Mouse (Mus musculus) embryonic fibroblast, embryonic 13.5 days (primary cell): Measurements from ENCODE around the gene Pon2. TPM values are rescaled to one million over a fixed set of nuclear protein-coding genes. Genes with fewer than 3 reads are reported as not detected.
"Not testable (repeated sequence)": the region's sequence is repeated elsewhere in the genome, so short reads cannot be mapped to it uniquely, and the experiment has no call there.

Source experiments
- H3K27ac ChIP-seq: 2 replicates; pipeline ENCODE4 v1.5.1; 2012; ENCODE audit warnings: low read length, control low read depth, inconsistent platforms; ENCODE audit not compliant: insufficient read depth
- H3K4me1 ChIP-seq: 2 replicates; pipeline ENCODE4 v1.6.1; 2011; ENCODE audit warnings: low read length; ENCODE audit not compliant: control insufficient read depth, insufficient read depth
- H3K4me3 ChIP-seq: 2 replicates; pipeline ENCODE4 v1.5.1; 2011; ENCODE audit warnings: mild to moderate bottlenecking, control low read depth, low read length; ENCODE audit not compliant: insufficient read depth
- CTCF ChIP-seq: IDR thresholded peaks from 2 replicates; pipeline ENCODE4 v1.5.1; 2011; ENCODE audit warnings: mild to moderate bottlenecking, control low read depth, low read length, moderate library complexity, borderline replicate concordance; ENCODE audit not compliant: insufficient read depth
- POLR2A ChIP-seq: IDR thresholded peaks from 2 replicates; pipeline ENCODE4 v1.6.1; 2011; ENCODE audit warnings: low read depth, mild to moderate bottlenecking, control low read depth, low read length, moderate library complexity
- polyA plus RNA-seq: library from polyadenylated mRNA; stranded (reverse); fragments of >200 nt; gene quantifications from 2 replicates; pipeline ENCODE4 v1.2.4, GENCODE M21; 2011; ENCODE audit warnings: low read depth; ENCODE audit not compliant: missing spikeins, insufficient read length

The Pon2 gene
- polyA plus RNA-seq, 1 experiment = 23.0 TPM

GRCm38 (mm10) chr6:5232022-5232421, 66.2 kb downstream of the Pon2 start:
- Histone ChIP-seq H3K27ac (no peak overlapping the region), H3K4me3 (no peak overlapping the region), H3K4me1 (no peaks in the 10 kb centered on the region)
- TF ChIP-seq POLR2A = no peak

- H3K4me1 ChIP-seq = no peaks in the 10 kb centered on the region
- H3K27ac ChIP-seq = no peak overlapping the region
- TF ChIP-seq POLR2A = no peak
- no peak for TF ChIP-seq CTCF
- no peak overlapping the region for H3K4me3 ChIP-seq
Observed at GRCm38 (mm10) chr6:5230261-5230660, 68.0 kb downstream of the Pon2 start.

GRCm38 (mm10) chr6:5223551-5223950, 74.7 kb downstream of the Pon2 start:
- H3K4me1 ChIP-seq, H3K27ac ChIP-seq, H3K4me3 ChIP-seq: not testable (repeated sequence)

- no peak for TF ChIP-seq CTCF
Observed at GRCm38 (mm10) chr6:5222080-5222479, 76.2 kb downstream of the Pon2 start.

GRCm38 (mm10) chr6:5218190-5218589, 80.1 kb downstream of the Pon2 start:
- no peak overlapping the region for H3K4me3 ChIP-seq
- TF ChIP-seq CTCF (no peak), POLR2A (no peak)
- H3K27ac ChIP-seq = no peak overlapping the region
- H3K4me1 ChIP-seq = no peaks in the 10 kb centered on the region

More at GRCm38 (mm10) chr6:5222080-5222479, 76.2 kb downstream of the Pon2 start:
- H3K27ac ChIP-seq = no peak overlapping the region
- no peaks in the 10 kb centered on the region for H3K4me1 ChIP-seq
- no peak overlapping the region for H3K4me3 ChIP-seq

Other genes starting within 250 kb of the Pon2 start
- not detected in 2 replicates for gene Pon1, start 104.5 kb downstream of the Pon2 start, polyA plus RNA-seq
- gene Pon3, start 42.2 kb downstream of the Pon2 start, polyA plus RNA-seq = 33.5 and 35.6 TPM in 2 replicates
- gene Asb4, start 84.9 kb upstream of the Pon2 start, polyA plus RNA-seq = 3.8 and 4.4 TPM in 2 replicates
- 8.5 and 10.0 TPM in 2 replicates for gene Pdk4, start 197.9 kb upstream of the Pon2 start, polyA plus RNA-seq